In genomic region chr8:121792627-121793026, GRCm38 (mm10) we compare ENCODE assay signal across 12 mouse cellular contexts. TPM values are rescaled to one million over a fixed set of nuclear protein-coding genes. Genes with fewer than 3 reads are reported as not detected.
DNase-seq lines count a peak whose midpoint lies in the region; ATAC-seq and TF ChIP-seq lines count a peak whose summit lies in the region.
"Had no signal": no experiment of that assay in that cellular context is flagged by ENCODE, and none has a peak within 500 bp of the region (broad histone marks: within the 10 kb centered on the region; RNA-seq: fewer than 3 reads in every experiment).

No protein-coding gene starts in this region.

- peak overlapping the region; percentile 20; the same call in 1 of the 2 replicates for H3K27ac ChIP-seq in heart, embryonic 16.5 days (ENCODE audit: low read length)
- peak overlapping the region; percentile 86 for H3K27ac ChIP-seq in bone marrow, adult 2 months (ENCODE audit: control insufficient read depth, insufficient read depth, low read depth, low read length, poor library complexity)
- H3K27ac ChIP-seq in intestine, embryonic 16.5 days (ENCODE audit: low read length) = 0 out of 2 replicates have a peak overlapping the region, but pooled peaks have one; percentile 12
- H3K27ac ChIP-seq: midbrain, embryonic 12.5 days had no signal

- peaks cover 2% of the 10 kb centered on the region; the same call in 1 of the 2 replicates for H3K36me3 ChIP-seq in heart, embryonic 16.5 days (ENCODE audit: control insufficient read depth, insufficient read depth)
- H3K36me3 ChIP-seq in intestine, embryonic 16.5 days (ENCODE audit: control insufficient read depth, insufficient read depth, low read length) = 0 out of 2 replicates have a peak, but pooled peaks cover 7% of the 10 kb centered on the region

- H3K4me3 ChIP-seq in heart, embryonic 16.5 days (ENCODE audit: low read length) = no peak overlapping the region
- H3K4me3 ChIP-seq in bone marrow, adult 2 months (replicated peaks; ENCODE audit: control insufficient read depth, low read depth, low read length) = no peak overlapping the region
- no peak overlapping the region for H3K4me3 ChIP-seq in intestine, embryonic 16.5 days (ENCODE audit: low read length)
- H3K4me3 ChIP-seq: midbrain, embryonic 12.5 days had no signal

- TF ChIP-seq POLR2A in bone marrow, adult 2 months (IDR thresholded peaks at IDR 0.05; ENCODE audit: borderline replicate concordance, control insufficient read depth, low read depth, low read length) = no peak

- no peak for DNase-seq in heart, adult 18-20 months
- DNase-seq in lung, postnatal 36 days = peak; percentile 78
- no peak for DNase-seq in thymus, postnatal 10 days (ENCODE audit: low spot score in 2 of 2)
- DNase-seq in embryo, embryonic 11 days = no peak
- DNase-seq: adrenal gland, adult 8-10 months; cerebellum, adult 2 months; kidney, adult 9 months; right cerebral cortex, postnatal 4 days had no signal

- TF ChIP-seq CTCF in bone marrow, adult 2 months (IDR thresholded peaks at IDR 0.05; ENCODE audit: control insufficient read depth, insufficient read depth, low read length) = no peak

- H3K4me2 ChIP-seq in heart, embryonic 16.5 days (ENCODE audit: low read depth, low read length) = no peak overlapping the region
- H3K4me2 ChIP-seq in intestine, embryonic 16.5 days (ENCODE audit: low read depth, low read length) = no peak overlapping the region
- H3K4me2 ChIP-seq: midbrain, embryonic 12.5 days had no signal

- WGBS in heart, embryonic 16.5 days = 47% methylated on average over 4 of the region's 4 CpGs
- 62% methylated on average over 4 of the region's 4 CpGs for WGBS in bone marrow, adult 2 months
- WGBS in intestine, embryonic 16.5 days = 56% methylated on average over 4 of the region's 4 CpGs

- no peak overlapping the region for H3K9ac ChIP-seq in heart, embryonic 16.5 days (ENCODE audit: low read length)
- no peak overlapping the region for H3K9ac ChIP-seq in intestine, embryonic 16.5 days (ENCODE audit: low read depth, low read length)
- H3K9ac ChIP-seq: midbrain, embryonic 12.5 days had no signal

- no peaks in the 10 kb centered on the region for H3K9me3 ChIP-seq in heart, embryonic 16.5 days (replicated peaks; ENCODE audit: control insufficient read depth, low read length)
- H3K9me3 ChIP-seq in intestine, embryonic 16.5 days (ENCODE audit: control insufficient read depth, low read length) = no peaks in the 10 kb centered on the region
- H3K9me3 ChIP-seq: midbrain, embryonic 12.5 days had no signal

- 0 out of 2 replicates have a peak, but pooled peaks have one; percentile 46 for ATAC-seq in heart, embryonic 16.5 days (replicated peaks; ENCODE audit: extremely low read depth, insufficient read depth, low FRiP score)
- ATAC-seq in intestine, embryonic 16.5 days = no peak

- peaks cover 11% of the 10 kb centered on the region for H3K4me1 ChIP-seq in heart, embryonic 16.5 days (ENCODE audit: control insufficient read depth, insufficient read depth, low read length)
- H3K4me1 ChIP-seq in bone marrow, adult 2 months (ENCODE audit: control insufficient read depth, insufficient read depth, low read length) = peaks cover 22% of the 10 kb centered on the region
- no peaks in the 10 kb centered on the region for H3K4me1 ChIP-seq in intestine, embryonic 16.5 days (ENCODE audit: control insufficient read depth, insufficient read depth, low read length)
- H3K4me1 ChIP-seq: midbrain, embryonic 12.5 days had no signal

- H3K27me3 ChIP-seq in heart, embryonic 16.5 days (ENCODE audit: control insufficient read depth, insufficient read depth, low read length) = no peaks in the 10 kb centered on the region
- H3K27me3 ChIP-seq in intestine, embryonic 16.5 days (replicated peaks; ENCODE audit: control insufficient read depth, insufficient read depth, low read length) = no peaks in the 10 kb centered on the region
- H3K27me3 ChIP-seq: midbrain, embryonic 12.5 days had no signal

RNA-seq across cellular contexts. Expression of gene Klhdc4, which starts 36.7 kb away (rescaled TPM):
- 25.6 and 27.0 TPM in 2 replicates for polyA plus RNA-seq in heart, embryonic 16.5 days (2015; fragmentation: Nextera tagmentation; extraction: Ambion mirVana)
- total RNA-seq in heart, adult 18-20 months (2021) = 10 to 100 TPM; 12.0 to 13.7 TPM
- polyA plus RNA-seq in bone marrow, adult 2 months (2011; ENCODE audit: insufficient read depth, insufficient read length, low replicate concordance, missing spikeins) = 49.4 and 56.2 TPM in 2 replicates
- polyA plus RNA-seq in intestine, embryonic 16.5 days (2015; fragmentation: Nextera tagmentation; extraction: Ambion mirVana) = 35.5 and 38.8 TPM in 2 replicates

Comparison
In these comparisons a context has a peak if more than half of its experiments do, and no peak if none do; other contexts are left out.
1. H3K27ac ChIP-seq: peak in every context shown above with its lines; median percentile 86 in bone marrow, adult 2 months; 20 in heart, embryonic 16.5 days; 12 in intestine, embryonic 16.5 days.